Mouse (Mus musculus) stomach, postnatal 0 days (tissue): ENCODE data around the gene Flnc. TPM values are rescaled to one million over a fixed set of nuclear protein-coding genes. Genes with fewer than 3 reads are reported as not detected.

ENCODE experiments used
- ATAC-seq: fragments of 200-750 bp; cut with Nextera tagmentation; 2 replicates; pipeline ENCODE4 v1.8.0; 2017; ENCODE audit not compliant: low FRiP score, low TSS enrichment
- DNase-seq: peaks from one replicate; pipeline ENCODE4 v3.0.0-alpha.2; 2016; ENCODE audit warnings: low spot score
- H3K27ac ChIP-seq: fragments of 300-500 bp; sonication (generic); replicated peaks from 2 replicates; pipeline ENCODE4 v1.5.1; 2014; ENCODE audit warnings: mild to moderate bottlenecking, control low read depth
- H3K27me3 ChIP-seq: fragments of 300-500 bp; sonication (generic); 2 replicates; pipeline ENCODE4 v1.6.1; 2014; ENCODE audit warnings: low read length; ENCODE audit not compliant: control insufficient read depth, insufficient read depth
- H3K36me3 ChIP-seq: fragments of 300-500 bp; sonication (generic); 2 replicates; pipeline ENCODE4 v1.6.1; 2014; ENCODE audit warnings: low read length, mixed read lengths; ENCODE audit not compliant: control insufficient read depth, insufficient read depth
- H3K4me1 ChIP-seq: fragments of 300-500 bp; sonication (generic); replicated peaks from 2 replicates; pipeline ENCODE4 v1.6.1; 2014; ENCODE audit warnings: antibody characterized with exemption; ENCODE audit not compliant: control insufficient read depth, insufficient read depth
- H3K4me2 ChIP-seq: fragments of 300-500 bp; sonication (generic); replicated peaks from 2 replicates; pipeline ENCODE4 v1.6.1; 2014; ENCODE audit warnings: low read depth, mild to moderate bottlenecking, control low read depth, moderate library complexity
- H3K4me3 ChIP-seq: fragments of 300-500 bp; sonication (generic); 2 replicates; pipeline ENCODE4 v1.5.1; 2014; ENCODE audit warnings: low read depth, low read length, control low read depth
- H3K9ac ChIP-seq: fragments of 300-500 bp; sonication (generic); 2 replicates; pipeline ENCODE4 v1.6.1; 2014; ENCODE audit warnings: mild to moderate bottlenecking, low read length, control low read depth, mixed read lengths
- H3K9me3 ChIP-seq: fragments of 300-500 bp; sonication (generic); 2 replicates; pipeline ENCODE4 v1.6.1; 2016; ENCODE audit warnings: low read length; ENCODE audit not compliant: control insufficient read depth
- CTCF ChIP-seq: IDR thresholded peaks from 2 replicates; pipeline ENCODE4 v1.5.1; 2016; ENCODE audit warnings: antibody characterized with exemption, low read depth, mild to moderate bottlenecking, moderate library complexity
- EP300 ChIP-seq: optimal IDR thresholded peaks from 2 replicates; pipeline ENCODE3; 2016; ENCODE audit warnings: antibody characterized with exemption
- WGBS: fragments of 180-500 bp; shearing (Covaris S2); extraction: QIAGEN DNeasy Blood & Tissue Kit; methylation state at CpG from one replicate; pipeline ENCODE4 v1.1.7; 2014; 5-methylcytosine and 5-hydroxymethylcytosine counted together
- polyA plus RNA-seq: library from polyadenylated mRNA; unstranded; fragments of >200 nt; fragmentation: Nextera tagmentation; extraction: Ambion mirVana; gene quantifications from 2 replicates; pipeline ENCODE4 v1.2.1, GENCODE M21; 2015

Flnc gene
- polyA plus RNA-seq, 1 experiment from 2014 or later = 5.9 TPM

- Histone ChIP-seq H3K27ac (no peak overlapping the region), H3K4me2 (no peak overlapping the region), H3K36me3 (no peaks in the 10 kb centered on the region), H3K9ac (no peak overlapping the region), H3K27me3 (no peaks in the 10 kb centered on the region), H3K4me3 (no peak overlapping the region), H3K4me1 (0 out of 2 replicates have a peak, but pooled peaks cover 2% of the 10 kb centered on the region), H3K9me3 (no peaks in the 10 kb centered on the region)
- DNase-seq = no peak
- no peak for ATAC-seq
- 79% methylated on average over 4 of the region's 4 CpGs for WGBS
- TF ChIP-seq CTCF (no peak), EP300 (no peak)
Observed at GRCm38 (mm10) chr6:29399851-29400250, 33.2 kb upstream of the Flnc start.

- no peak for ATAC-seq
- WGBS = 8% methylated on average over 27 of the region's 34 CpGs
Observed at GRCm38 (mm10) chr6:29402693-29403342, 30.2 kb upstream of the Flnc start.

GRCm38 (mm10) chr6:29406412-29406811 is 26.6 kb upstream of the Flnc start:
- no peaks in the 10 kb centered on the region for H3K27me3 ChIP-seq
- H3K27ac ChIP-seq = no peak overlapping the region
- DNase-seq (no peak), ATAC-seq (no peak)
- H3K4me3 ChIP-seq = no peak overlapping the region
- H3K36me3 ChIP-seq = no peaks in the 10 kb centered on the region; the same call in 1 of the 2 replicates
- H3K4me1 ChIP-seq = no peaks in the 10 kb centered on the region
- no peak overlapping the region for H3K9ac ChIP-seq
- H3K4me2 ChIP-seq = no peak overlapping the region
- no peaks in the 10 kb centered on the region for H3K9me3 ChIP-seq
- 68% methylated on average over 6 of the region's 6 CpGs for WGBS
- TF ChIP-seq CTCF (no peak), EP300 (no peak)

More at GRCm38 (mm10) chr6:29402693-29403342, 30.2 kb upstream of the Flnc start:
- Histone ChIP-seq H3K4me3 (no peak overlapping the region), H3K36me3 (no peaks in the 10 kb centered on the region), H3K27ac (no peak overlapping the region), H3K4me1 (no peaks in the 10 kb centered on the region), H3K4me2 (peak overlapping the region; percentile 37; the same call in 1 of the 2 replicates), H3K27me3 (no peaks in the 10 kb centered on the region), H3K9ac (no peak overlapping the region), H3K9me3 (no peaks in the 10 kb centered on the region)
- TF ChIP-seq CTCF (peak; percentile 45), EP300 (no peak)
- peak; percentile 42 for DNase-seq

GRCm38 (mm10) chr6:29415446-29415845 is 17.6 kb upstream of the Flnc start:
- Histone ChIP-seq H3K27ac (no peak overlapping the region), H3K4me1 (no peaks in the 10 kb centered on the region), H3K36me3 (no peaks in the 10 kb centered on the region; the same call in 1 of the 2 replicates), H3K4me3 (no peak overlapping the region), H3K9me3 (no peaks in the 10 kb centered on the region), H3K9ac (no peak overlapping the region), H3K27me3 (no peaks in the 10 kb centered on the region), H3K4me2 (no peak overlapping the region)
- no peak for TF ChIP-seq CTCF
- no peak for TF ChIP-seq EP300
- WGBS = 77% methylated on average over 9 of the region's 9 CpGs
- no peak for ATAC-seq
- no peak for DNase-seq

GRCm38 (mm10) chr6:29420596-29420995 is 12.5 kb upstream of the Flnc start:
- Histone ChIP-seq H3K4me2 (no peak overlapping the region), H3K27ac (no peak overlapping the region), H3K4me1 (no peaks in the 10 kb centered on the region), H3K9ac (no peak overlapping the region), H3K4me3 (no peak overlapping the region), H3K27me3 (no peaks in the 10 kb centered on the region), H3K9me3 (no peaks in the 10 kb centered on the region), H3K36me3 (no peaks in the 10 kb centered on the region)
- ATAC-seq (no peak), DNase-seq (no peak)
- TF ChIP-seq EP300 = no peak
- TF ChIP-seq CTCF = no peak
- WGBS = 89% methylated on average over 2 of the region's 2 CpGs

GRCm38 (mm10) chr6:29425118-29425517 is 7.9 kb upstream of the Flnc start:
- no peak overlapping the region for H3K9ac ChIP-seq
- no peak overlapping the region for H3K4me3 ChIP-seq
- no peak for TF ChIP-seq EP300
- no peak for TF ChIP-seq CTCF
- no peak overlapping the region for H3K4me2 ChIP-seq
- H3K27me3 ChIP-seq = no peaks in the 10 kb centered on the region
- no peak for ATAC-seq
- 84% methylated on average over 8 of the region's 8 CpGs for WGBS
- H3K9me3 ChIP-seq = no peaks in the 10 kb centered on the region
- no peak overlapping the region for H3K27ac ChIP-seq
- no peak for DNase-seq
- H3K36me3 ChIP-seq = no peaks in the 10 kb centered on the region
- H3K4me1 ChIP-seq = no peaks in the 10 kb centered on the region
